Mouse (Mus musculus): Measurements from ENCODE around the gene Adamts18. TPM values are rescaled to one million over a fixed set of nuclear protein-coding genes. Genes with fewer than 3 reads are reported as not detected.

Adamts18 gene
- polyA plus RNA-seq, 1 experiment from 2014 or later: 0.79 TPM

DNA sequence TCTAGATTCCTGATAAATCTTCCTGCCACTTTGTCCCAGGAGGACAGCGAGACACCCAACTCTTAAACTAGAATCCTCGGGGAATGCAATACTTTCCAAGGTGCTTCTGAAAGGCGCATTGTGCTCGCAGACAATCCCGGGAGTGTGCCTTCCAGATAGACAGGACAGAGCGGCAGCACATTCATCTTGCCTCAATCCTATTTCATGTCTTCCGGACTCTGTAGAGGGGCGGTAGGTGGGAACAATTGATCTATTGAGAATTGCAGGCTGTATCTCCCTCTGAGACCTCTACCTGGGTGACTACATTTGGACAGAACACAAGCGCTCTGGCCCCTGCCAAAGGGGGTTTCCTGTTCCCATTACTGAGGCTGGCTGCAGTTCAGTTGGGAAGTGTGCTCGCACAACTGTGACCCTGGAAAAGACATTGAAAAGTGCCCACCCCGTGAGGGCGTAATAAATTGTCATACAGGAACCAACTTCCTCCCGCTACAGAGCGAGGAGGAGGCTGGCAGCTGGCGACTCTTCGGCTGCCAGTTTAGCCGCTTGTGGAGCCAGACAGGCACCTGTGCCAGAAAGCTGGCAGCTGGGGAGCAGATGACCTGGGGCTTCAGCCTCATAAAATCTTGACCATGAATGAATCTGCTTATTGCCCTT lies 160.5 kb downstream of the Adamts18 start:
- H3K4me3 ChIP-seq (ENCODE audit: low read length): no peak overlapping the region
- 70% methylated on average over 17 of the region's 17 CpGs for WGBS
- no peaks in the 10 kb centered on the region for H3K27me3 ChIP-seq (ENCODE audit: control insufficient read depth, insufficient read depth, low read length)
- H3K9ac ChIP-seq (ENCODE audit: low read length): no peak overlapping the region
- H3K9me3 ChIP-seq (replicated peaks; ENCODE audit: control insufficient read depth, low read length): no peaks in the 10 kb centered on the region
- H3K4me1 ChIP-seq (ENCODE audit: control insufficient read depth, insufficient read depth, low read length): no peaks in the 10 kb centered on the region
- no peak for ATAC-seq (replicated peaks; ENCODE audit: extremely low read depth, insufficient read depth, low FRiP score)
- no peaks in the 10 kb centered on the region for H3K36me3 ChIP-seq (ENCODE audit: control insufficient read depth, insufficient read depth)
- H3K4me2 ChIP-seq (ENCODE audit: low read depth, low read length): no peak overlapping the region
- H3K27ac ChIP-seq (ENCODE audit: low read length): no peak overlapping the region

GRCm38 (mm10) chr8:113679361-113679760 lies 169.2 kb downstream of the Adamts18 start:
- Histone ChIP-seq H3K27me3 (ENCODE audit: control insufficient read depth, insufficient read depth, low read length) (no peaks in the 10 kb centered on the region), H3K9ac (ENCODE audit: low read length) (no peak overlapping the region), H3K4me1 (ENCODE audit: control insufficient read depth, insufficient read depth, low read length) (no peaks in the 10 kb centered on the region), H3K4me2 (ENCODE audit: low read depth, low read length) (no peak overlapping the region), H3K4me3 (ENCODE audit: low read length) (no peak overlapping the region), H3K36me3 (ENCODE audit: control insufficient read depth, insufficient read depth) (no peaks in the 10 kb centered on the region), H3K9me3 (replicated peaks; ENCODE audit: control insufficient read depth, low read length) (no peaks in the 10 kb centered on the region), H3K27ac (ENCODE audit: low read length) (no peak overlapping the region)
- ATAC-seq (replicated peaks; ENCODE audit: extremely low read depth, insufficient read depth, low FRiP score): no peak
- 44% methylated on average over 3 of the region's 3 CpGs for WGBS

- no peak overlapping the region for H3K27ac ChIP-seq (ENCODE audit: low read length)
- H3K4me3 ChIP-seq (ENCODE audit: low read length): no peak overlapping the region
- H3K4me2 ChIP-seq (ENCODE audit: low read depth, low read length): no peak overlapping the region
- H3K9me3 ChIP-seq (replicated peaks; ENCODE audit: control insufficient read depth, low read length): no peaks in the 10 kb centered on the region
- no peaks in the 10 kb centered on the region for H3K4me1 ChIP-seq (ENCODE audit: control insufficient read depth, insufficient read depth, low read length)
- no peaks in the 10 kb centered on the region for H3K27me3 ChIP-seq (ENCODE audit: control insufficient read depth, insufficient read depth, low read length)
- H3K9ac ChIP-seq (ENCODE audit: low read length): no peak overlapping the region
- H3K36me3 ChIP-seq (ENCODE audit: control insufficient read depth, insufficient read depth): no peaks in the 10 kb centered on the region
- ATAC-seq (replicated peaks; ENCODE audit: extremely low read depth, insufficient read depth, low FRiP score): no peak
- WGBS: 84% methylated on average over 1 of the region's 1 CpGs
Observed at GRCm38 (mm10) chr8:113676811-113677210, 171.7 kb downstream of the Adamts18 start.

DNA sequence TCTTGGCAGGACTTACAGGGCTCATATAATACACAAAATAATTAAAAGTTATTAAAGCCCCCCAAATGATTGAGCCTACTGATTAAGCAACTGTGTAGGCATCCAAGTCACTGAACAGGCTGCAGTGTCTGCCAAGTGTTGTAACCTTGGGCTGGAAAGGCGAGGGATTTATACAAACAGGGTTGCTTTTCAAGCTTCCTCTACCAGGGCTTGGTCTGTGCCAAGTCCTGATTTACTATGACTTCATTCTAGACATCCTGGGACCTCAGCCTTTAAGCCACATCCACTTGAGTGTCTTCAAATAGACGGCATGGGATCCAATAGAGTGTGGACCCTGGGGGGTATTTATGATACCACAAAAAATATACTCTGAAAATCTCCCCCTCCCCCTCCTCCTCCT lies 173.3 kb downstream of the Adamts18 start:
- ATAC-seq (replicated peaks; ENCODE audit: extremely low read depth, insufficient read depth, low FRiP score): no peak
- 66% methylated on average over 2 of the region's 2 CpGs for WGBS
- no peak overlapping the region for H3K9ac ChIP-seq (ENCODE audit: low read length)
- no peak overlapping the region for H3K27ac ChIP-seq (ENCODE audit: low read length)
- H3K9me3 ChIP-seq (replicated peaks; ENCODE audit: control insufficient read depth, low read length): no peaks in the 10 kb centered on the region
- H3K4me1 ChIP-seq (ENCODE audit: control insufficient read depth, insufficient read depth, low read length): no peaks in the 10 kb centered on the region
- no peaks in the 10 kb centered on the region for H3K36me3 ChIP-seq (ENCODE audit: control insufficient read depth, insufficient read depth)
- no peaks in the 10 kb centered on the region for H3K27me3 ChIP-seq (ENCODE audit: control insufficient read depth, insufficient read depth, low read length)
- H3K4me3 ChIP-seq (ENCODE audit: low read length): no peak overlapping the region
- no peak overlapping the region for H3K4me2 ChIP-seq (ENCODE audit: low read depth, low read length)

- Histone ChIP-seq H3K4me3 (ENCODE audit: low read length) (no peak overlapping the region), H3K36me3 (ENCODE audit: control insufficient read depth, insufficient read depth) (no peaks in the 10 kb centered on the region), H3K9me3 (replicated peaks; ENCODE audit: control insufficient read depth, low read length) (no peaks in the 10 kb centered on the region), H3K9ac (ENCODE audit: low read length) (no peak overlapping the region), H3K27me3 (ENCODE audit: control insufficient read depth, insufficient read depth, low read length) (no peaks in the 10 kb centered on the region), H3K4me1 (ENCODE audit: control insufficient read depth, insufficient read depth, low read length) (no peaks in the 10 kb centered on the region), H3K4me2 (ENCODE audit: low read depth, low read length) (no peak overlapping the region), H3K27ac (ENCODE audit: low read length) (no peak overlapping the region)
- 54% methylated on average over 3 of the region's 3 CpGs for WGBS
- no peak for ATAC-seq (replicated peaks; ENCODE audit: extremely low read depth, insufficient read depth, low FRiP score)
Observed at GRCm38 (mm10) chr8:113674611-113675010, 173.9 kb downstream of the Adamts18 start.

DNA sequence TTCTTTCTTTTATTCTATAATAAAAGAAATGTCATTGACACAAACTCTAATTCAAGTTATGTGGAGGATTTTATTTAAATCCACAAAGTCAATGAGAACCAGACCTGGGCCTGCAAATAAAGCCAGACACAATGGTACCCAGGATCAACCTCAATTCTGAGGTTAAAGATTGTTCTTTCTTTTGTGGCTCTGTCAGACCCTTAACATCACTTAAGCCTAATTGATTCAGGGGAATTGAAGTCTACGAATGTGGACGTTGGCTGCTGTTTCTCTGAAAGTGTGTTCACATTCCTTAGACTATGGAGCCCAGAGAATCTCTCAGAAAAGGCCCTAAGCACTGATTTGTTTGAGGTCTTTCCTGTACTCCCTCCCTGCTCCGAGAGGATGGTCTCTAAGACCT lies 175.2 kb downstream of the Adamts18 start:
- H3K4me2 ChIP-seq (ENCODE audit: low read depth, low read length): no peak overlapping the region
- H3K36me3 ChIP-seq (ENCODE audit: control insufficient read depth, insufficient read depth): no peaks in the 10 kb centered on the region
- H3K27me3 ChIP-seq (ENCODE audit: control insufficient read depth, insufficient read depth, low read length): no peaks in the 10 kb centered on the region
- H3K27ac ChIP-seq (ENCODE audit: low read length): no peak overlapping the region
- H3K9me3 ChIP-seq (replicated peaks; ENCODE audit: control insufficient read depth, low read length): no peaks in the 10 kb centered on the region
- ATAC-seq (replicated peaks; ENCODE audit: extremely low read depth, insufficient read depth, low FRiP score): no peak
- H3K4me3 ChIP-seq (ENCODE audit: low read length): no peak overlapping the region
- no peaks in the 10 kb centered on the region for H3K4me1 ChIP-seq (ENCODE audit: control insufficient read depth, insufficient read depth, low read length)
- H3K9ac ChIP-seq (ENCODE audit: low read length): no peak overlapping the region
- 60% methylated on average over 3 of the region's 3 CpGs for WGBS

DNA sequence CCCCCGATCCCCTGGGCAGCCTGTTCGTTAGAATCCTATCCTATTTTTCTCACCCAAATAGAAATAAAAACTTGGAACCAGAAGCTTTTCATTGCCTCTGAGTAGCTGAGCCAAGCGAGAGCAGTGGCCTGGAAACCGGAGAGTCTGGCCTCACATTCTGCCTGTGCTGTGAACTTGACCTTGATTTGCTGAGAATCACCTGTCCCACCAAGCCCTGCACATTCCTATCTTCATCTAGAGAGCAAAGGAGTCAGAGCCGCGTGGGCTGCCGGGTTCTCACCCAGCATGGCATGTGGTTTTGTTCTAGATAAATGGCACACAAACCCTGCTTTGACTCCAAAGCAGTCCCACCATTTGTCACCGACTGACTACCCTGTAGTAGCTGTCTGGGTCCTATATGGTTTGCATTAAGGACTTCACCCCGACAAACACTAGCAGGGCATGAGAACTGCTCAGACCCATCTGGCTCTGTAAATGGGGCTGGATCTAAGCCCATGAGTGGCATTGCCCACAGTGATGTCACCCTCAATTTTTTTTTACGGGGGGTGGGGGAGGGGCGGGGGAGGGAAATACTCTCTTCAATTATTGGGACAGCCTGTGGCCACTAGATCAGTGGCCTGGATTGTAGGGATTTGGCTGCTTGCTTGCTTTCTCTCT lies 175.8 kb downstream of the Adamts18 start:
- Histone ChIP-seq H3K4me3 (ENCODE audit: low read length) (no peak overlapping the region), H3K27me3 (ENCODE audit: control insufficient read depth, insufficient read depth, low read length) (no peaks in the 10 kb centered on the region), H3K9ac (ENCODE audit: low read length) (no peak overlapping the region), H3K4me1 (ENCODE audit: control insufficient read depth, insufficient read depth, low read length) (no peaks in the 10 kb centered on the region), H3K9me3 (replicated peaks; ENCODE audit: control insufficient read depth, low read length) (no peaks in the 10 kb centered on the region), H3K36me3 (ENCODE audit: control insufficient read depth, insufficient read depth) (no peaks in the 10 kb centered on the region), H3K4me2 (ENCODE audit: low read depth, low read length) (no peak overlapping the region), H3K27ac (ENCODE audit: low read length) (no peak overlapping the region)
- WGBS: 64% methylated on average over 11 of the region's 11 CpGs
- ATAC-seq (replicated peaks; ENCODE audit: extremely low read depth, insufficient read depth, low FRiP score): no peak

GRCm38 (mm10) chr8:113669924-113670323 lies 178.6 kb downstream of the Adamts18 start:
- ATAC-seq (replicated peaks; ENCODE audit: extremely low read depth, insufficient read depth, low FRiP score): no peak
- no peaks in the 10 kb centered on the region for H3K9me3 ChIP-seq (replicated peaks; ENCODE audit: control insufficient read depth, low read length)
- H3K9ac ChIP-seq (ENCODE audit: low read length): no peak overlapping the region
- no peaks in the 10 kb centered on the region for H3K27me3 ChIP-seq (ENCODE audit: control insufficient read depth, insufficient read depth, low read length)
- H3K36me3 ChIP-seq (ENCODE audit: control insufficient read depth, insufficient read depth): no peaks in the 10 kb centered on the region
- no peak overlapping the region for H3K4me3 ChIP-seq (ENCODE audit: low read length)
- H3K27ac ChIP-seq (ENCODE audit: low read length): no peak overlapping the region
- WGBS: 67% methylated on average over 10 of the region's 10 CpGs
- no peak overlapping the region for H3K4me2 ChIP-seq (ENCODE audit: low read depth, low read length)
- no peaks in the 10 kb centered on the region for H3K4me1 ChIP-seq (ENCODE audit: control insufficient read depth, insufficient read depth, low read length)

DNA sequence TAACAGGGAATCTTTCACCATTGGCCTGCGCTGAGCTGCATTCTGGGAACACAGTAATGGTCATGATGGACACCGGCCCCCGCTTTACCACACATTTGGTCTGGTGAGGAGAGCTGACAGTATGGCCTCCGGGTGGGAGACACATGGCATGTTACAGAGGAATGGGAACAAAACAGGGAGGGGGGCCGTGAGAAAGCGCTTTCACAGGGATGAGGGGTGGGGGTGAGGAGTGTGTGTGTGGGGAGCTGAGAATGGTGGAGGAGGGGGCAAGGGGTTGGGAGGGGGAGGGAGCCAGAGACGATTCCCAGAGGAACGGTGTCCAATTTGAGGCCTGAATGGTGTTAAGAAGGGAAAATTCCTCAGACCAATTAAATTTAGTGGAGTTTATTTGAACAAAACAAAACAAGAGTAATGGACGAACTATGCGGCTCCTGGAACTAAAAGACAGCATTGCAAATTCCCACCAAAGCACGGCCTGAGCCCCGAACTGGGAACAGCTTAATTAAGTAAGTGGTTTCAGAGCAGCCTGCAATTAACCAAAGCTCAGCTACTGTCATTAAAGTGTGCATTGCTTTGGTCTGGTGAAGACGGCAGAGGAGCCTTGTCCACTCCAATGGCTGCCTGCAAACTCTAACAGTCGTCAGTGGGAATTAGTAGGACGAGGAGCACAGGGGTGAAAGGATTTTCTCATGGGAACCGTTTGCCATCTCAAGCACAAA lies 181.7 kb downstream of the Adamts18 start:
- 72% methylated on average over 16 of the region's 16 CpGs for WGBS
- H3K4me1 ChIP-seq (ENCODE audit: control insufficient read depth, insufficient read depth, low read length): no peaks in the 10 kb centered on the region
- no peaks in the 10 kb centered on the region for H3K9me3 ChIP-seq (replicated peaks; ENCODE audit: control insufficient read depth, low read length)
- no peak overlapping the region for H3K27ac ChIP-seq (ENCODE audit: low read length)
- no peak for ATAC-seq (replicated peaks; ENCODE audit: extremely low read depth, insufficient read depth, low FRiP score)
- no peaks in the 10 kb centered on the region for H3K27me3 ChIP-seq (ENCODE audit: control insufficient read depth, insufficient read depth, low read length)
- H3K36me3 ChIP-seq (ENCODE audit: control insufficient read depth, insufficient read depth): no peaks in the 10 kb centered on the region
- H3K4me2 ChIP-seq (ENCODE audit: low read depth, low read length): no peak overlapping the region
- H3K9ac ChIP-seq (ENCODE audit: low read length): no peak overlapping the region
- no peak overlapping the region for H3K4me3 ChIP-seq (ENCODE audit: low read length)
